Mouse (Mus musculus) spleen, adult 12 weeks (tissue): Measurements from ENCODE around the gene Gk5.
"Not testable (repeated sequence)": the region's sequence is repeated elsewhere in the genome, so short reads cannot be mapped to it uniquely, and the experiment has no call there.

Experiments used
- DNase-seq: peaks from one replicate; pipeline ENCODE4 v3.0.0; 2022; ENCODE audit warnings: low spot score

Gk5 gene

GRCm38 (mm10) chr9:96118861-96119772 lies at the start of gene Gk5:
Gene Gk5 (plus strand): TSS chr9:96119362.
- peak; percentile 91 for DNase-seq

GRCm38 (mm10) chr9:96078752-96079315 lies 40.3 kb upstream of the Gk5 start:
- DNase-seq: no peak

- DNase-seq: no peak
Measured at GRCm38 (mm10) chr9:96085293-96085692, 33.9 kb upstream of the Gk5 start.

GRCm38 (mm10) chr9:96087671-96088070 lies 31.5 kb upstream of the Gk5 start:
- no peak for DNase-seq

- DNase-seq: not testable (repeated sequence)
Measured at GRCm38 (mm10) chr9:96088456-96088855, 30.7 kb upstream of the Gk5 start.

GRCm38 (mm10) chr9:96092637-96093036 lies 26.5 kb upstream of the Gk5 start:
- DNase-seq: not testable (repeated sequence)

- DNase-seq: no peak
Measured at GRCm38 (mm10) chr9:96093221-96093620, 25.9 kb upstream of the Gk5 start.

- DNase-seq: no peak
Measured at GRCm38 (mm10) chr9:96094341-96094740, 24.8 kb upstream of the Gk5 start.

GRCm38 (mm10) chr9:96095192-96095591 lies 24.0 kb upstream of the Gk5 start:
- no peak for DNase-seq

- DNase-seq: no peak
Measured at GRCm38 (mm10) chr9:96102846-96103245, 16.3 kb upstream of the Gk5 start.

GRCm38 (mm10) chr9:96112879-96113361 lies 6.2 kb upstream of the Gk5 start:
- no peak for DNase-seq

- no peak for DNase-seq
Measured at GRCm38 (mm10) chr9:96116801-96117200, 2.4 kb upstream of the Gk5 start.

GRCm38 (mm10) chr9:96118216-96118615 lies 946 bp upstream of the Gk5 start:
- no peak for DNase-seq

- no peak for DNase-seq
Measured at GRCm38 (mm10) chr9:96127972-96128371, 8.8 kb downstream of the Gk5 start.

GRCm38 (mm10) chr9:96132956-96133603 lies 13.9 kb downstream of the Gk5 start:
- DNase-seq: no peak

GRCm38 (mm10) chr9:96134470-96134869 lies 15.3 kb downstream of the Gk5 start:
- DNase-seq: no peak

GRCm38 (mm10) chr9:96134916-96135315 lies 15.8 kb downstream of the Gk5 start:
- no peak for DNase-seq

- no peak for DNase-seq
Measured at GRCm38 (mm10) chr9:96135461-96135860, 16.3 kb downstream of the Gk5 start.

- DNase-seq: no peak
Measured at GRCm38 (mm10) chr9:96138958-96139357, 19.8 kb downstream of the Gk5 start.

- no peak for DNase-seq
Measured at GRCm38 (mm10) chr9:96139876-96140275, 20.7 kb downstream of the Gk5 start.

GRCm38 (mm10) chr9:96140931-96141330 lies 21.8 kb downstream of the Gk5 start:
- no peak for DNase-seq

GRCm38 (mm10) chr9:96142499-96142898 lies 23.3 kb downstream of the Gk5 start:
- DNase-seq: no peak

- DNase-seq: no peak
Measured at GRCm38 (mm10) chr9:96143633-96144032, 24.5 kb downstream of the Gk5 start.
